Mouse (Mus musculus) layer of hippocampus, postnatal 25 days (tissue): ENCODE measurements around the gene Hfe. TPM values are rescaled to one million over a fixed set of nuclear protein-coding genes. Genes with fewer than 3 reads are reported as not detected.
"Not testable (repeated sequence)": the region's sequence is repeated elsewhere in the genome, so short reads cannot be mapped to it uniquely, and the experiment has no call there.

ENCODE experiments used
- DNase-seq, 2 experiments: peaks; one replicate each; pipeline ENCODE4 v3.0.0; 2022; ENCODE audit warnings: mixed read lengths in 2 of 2, low spot score in 1 of 2; ENCODE audit errors: extremely low spot score in 1 of 2
- total RNA-seq, 2 experiments: library from RNA; stranded (reverse); gene quantifications; 2 replicates each; pipeline ENCODE4 v1.2.3; 2021

The Hfe gene
- total RNA-seq, 2 experiments from 2014 or later = 3.5 to 3.6 TPM

- no peak for DNase-seq
Measured at GRCm38 (mm10) chr13:23716261-23717042, 5.8 kb upstream of the Hfe start.

GRCm38 (mm10) chr13:23709714-23710373, 810 bp downstream of the Hfe start:
- no peak for DNase-seq

DNA sequence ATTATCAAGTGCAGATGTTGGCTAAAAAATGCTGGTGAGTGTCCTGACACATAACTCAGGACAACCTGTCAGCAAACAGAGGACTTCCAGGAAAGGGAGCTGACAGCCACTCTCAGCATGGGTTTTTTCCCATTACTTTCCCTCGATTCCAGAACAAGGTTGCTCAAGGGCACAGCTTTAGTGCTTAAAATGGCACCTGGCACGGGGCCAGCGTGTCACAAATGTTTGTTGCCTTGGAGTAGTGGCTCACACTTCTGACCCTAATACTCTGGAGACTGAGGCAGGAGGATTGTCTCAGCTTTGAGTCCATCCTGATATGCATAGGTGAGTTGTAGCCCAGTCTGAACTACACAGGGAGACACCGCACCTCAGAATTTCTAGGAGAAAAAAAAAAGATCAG, 2.0 kb downstream of the Hfe start:
- no peak for DNase-seq

- DNase-seq = no peak
Measured at GRCm38 (mm10) chr13:23708041-23708440, 2.6 kb downstream of the Hfe start.

GRCm38 (mm10) chr13:23706771-23707170, 3.9 kb downstream of the Hfe start:
- DNase-seq = no peak

DNA sequence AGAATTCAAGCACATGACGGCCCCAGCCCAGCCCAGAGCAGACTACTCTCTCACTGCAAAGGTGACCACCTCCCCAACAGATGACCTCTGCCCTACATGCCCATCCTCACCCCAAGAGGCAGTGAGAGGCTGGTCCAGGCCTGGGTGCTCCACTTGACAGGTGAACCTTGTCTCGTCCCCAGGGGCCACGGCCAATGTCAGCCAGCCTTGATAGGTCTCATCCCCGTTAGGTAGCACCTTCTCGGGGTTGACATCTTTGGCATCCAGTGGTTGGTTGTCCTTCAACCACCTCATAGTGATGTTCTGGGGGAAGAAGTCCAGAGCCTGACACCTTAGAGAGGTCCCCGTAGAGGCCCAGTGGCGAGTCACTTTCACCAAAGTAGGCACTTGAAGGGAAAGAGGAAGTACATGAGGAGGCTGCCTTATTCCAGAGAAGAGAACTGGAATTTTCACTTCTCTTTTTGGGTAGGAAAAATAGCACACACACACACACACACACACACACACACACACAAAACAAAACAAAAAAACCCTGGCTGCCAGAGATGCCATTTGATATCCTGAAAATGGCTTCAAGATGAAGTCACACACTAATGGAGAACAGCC, 4.8 kb downstream of the Hfe start:
- DNase-seq = no peak

DNA sequence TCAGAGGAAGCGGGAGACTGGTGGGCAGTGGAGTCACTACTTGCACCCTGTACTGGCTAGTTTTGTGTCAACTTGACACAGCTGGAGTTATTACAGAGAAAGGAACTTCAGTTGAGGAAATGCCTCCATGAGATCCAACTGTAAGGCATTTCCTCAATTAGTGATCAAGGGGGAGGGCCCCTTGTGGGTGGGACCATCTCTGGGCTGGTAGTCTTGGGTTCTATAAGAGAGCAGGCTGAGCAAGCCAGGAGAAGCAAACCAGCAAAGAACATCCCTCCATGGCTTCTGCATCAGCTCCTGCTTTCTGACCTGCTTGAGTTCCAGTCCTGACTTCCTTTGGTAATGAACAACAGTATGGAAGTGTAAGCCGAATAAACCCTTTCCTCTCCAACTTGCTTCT, 7.9 kb downstream of the Hfe start:
- not testable (repeated sequence) for DNase-seq

DNA sequence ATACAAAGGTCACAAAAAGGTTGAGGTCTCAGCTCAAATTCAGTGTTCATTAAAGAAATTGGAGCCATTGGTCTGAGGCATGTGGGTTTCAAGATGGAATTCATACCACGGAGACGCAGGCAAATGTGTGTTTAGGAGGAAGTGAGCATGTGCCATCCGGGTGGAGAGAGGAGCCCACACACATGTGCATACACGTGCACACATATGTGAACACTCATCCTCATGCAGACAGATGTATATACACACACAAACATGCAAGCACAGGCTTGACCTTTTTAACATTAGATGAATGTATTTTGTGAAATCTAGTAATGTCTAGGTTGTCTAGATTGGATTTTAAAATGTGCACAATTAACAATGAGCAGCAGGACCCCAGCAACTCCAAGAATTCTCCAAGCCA, 8.4 kb downstream of the Hfe start:
- no peak for DNase-seq

GRCm38 (mm10) chr13:23700786-23701520, 9.7 kb downstream of the Hfe start:
- DNase-seq = peak; percentile 44 to 56

DNA sequence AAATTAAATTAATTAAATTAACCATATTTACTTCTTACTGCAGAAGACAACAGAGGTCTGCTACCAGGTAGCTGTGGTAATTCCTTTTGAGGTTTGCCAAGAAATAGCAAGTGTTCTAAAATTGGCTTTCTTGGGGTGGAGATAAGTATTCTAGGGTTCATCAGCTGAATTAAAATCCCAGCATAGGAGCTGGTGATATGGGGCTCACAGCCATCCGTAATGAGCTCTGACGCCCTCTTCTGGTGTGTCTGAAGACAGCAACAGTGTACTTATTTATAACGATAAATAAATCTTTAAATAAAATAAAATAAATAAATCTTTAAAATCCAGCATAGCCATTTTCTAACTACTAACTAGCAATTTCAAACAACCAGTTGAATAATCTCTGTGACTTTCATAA, 10.9 kb downstream of the Hfe start:
- DNase-seq = no peak

GRCm38 (mm10) chr13:23698996-23699395, 11.7 kb downstream of the Hfe start:
- no peak for DNase-seq

- DNase-seq = peak; percentile 98 to 99
Measured at GRCm38 (mm10) chr13:23698300-23698693, 12.4 kb downstream of the Hfe start, which contains the start of gene Hist1h4c. TSS of gene Hist1h4c (minus strand) at chr13:23698454.

GRCm38 (mm10) chr13:23697491-23698299, 13.0 kb downstream of the Hfe start:
- peak in 1 of 2 experiments; percentile 52 for DNase-seq

DNA sequence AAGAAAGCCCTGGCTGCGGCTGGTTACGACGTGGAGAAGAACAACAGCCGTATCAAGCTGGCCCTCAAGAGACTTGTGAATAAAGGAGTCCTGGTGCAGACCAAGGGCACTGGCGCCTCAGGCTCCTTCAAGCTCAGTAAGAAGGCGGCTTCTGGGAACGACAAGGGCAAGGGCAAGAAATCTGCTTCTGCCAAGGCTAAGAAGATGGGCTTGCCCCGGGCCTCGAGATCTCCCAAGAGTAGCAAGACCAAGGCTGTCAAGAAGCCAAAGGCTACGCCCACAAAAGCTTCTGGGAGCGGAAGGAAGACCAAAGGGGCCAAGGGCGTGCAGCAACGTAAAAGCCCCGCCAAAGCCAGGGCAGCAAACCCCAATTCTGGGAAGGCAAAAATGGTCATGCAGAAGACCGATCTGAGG, 14.6 kb downstream of the Hfe start:
- DNase-seq = no peak

DNA sequence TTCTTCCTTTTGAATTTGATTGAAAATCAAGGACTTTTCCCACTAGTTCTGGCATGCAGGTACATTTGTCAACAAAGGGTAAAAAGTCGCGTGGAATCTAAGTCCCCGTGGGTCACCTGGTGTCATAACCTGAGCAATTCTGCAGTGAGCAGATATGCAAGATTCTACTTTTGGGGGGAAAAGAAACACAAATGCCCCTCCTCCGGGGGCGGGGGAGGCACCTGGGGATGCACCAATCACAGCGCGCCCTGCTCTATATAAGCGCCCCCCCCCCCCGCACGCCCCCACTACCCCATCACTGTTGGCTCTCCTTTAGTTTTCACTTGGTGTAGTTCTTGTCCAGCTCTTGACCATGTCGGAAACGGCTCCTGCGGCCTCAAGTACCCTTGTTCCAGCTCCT, 15.1 kb downstream of the Hfe start, which contains the start of gene Hist1h1t:
Gene Hist1h1t, plus strand, starts transcription at position 301 of the 400 bp plus-strand sequence.
- no peak for DNase-seq

- DNase-seq = no peak
Measured at GRCm38 (mm10) chr13:23694956-23695355, 15.7 kb downstream of the Hfe start.

DNA sequence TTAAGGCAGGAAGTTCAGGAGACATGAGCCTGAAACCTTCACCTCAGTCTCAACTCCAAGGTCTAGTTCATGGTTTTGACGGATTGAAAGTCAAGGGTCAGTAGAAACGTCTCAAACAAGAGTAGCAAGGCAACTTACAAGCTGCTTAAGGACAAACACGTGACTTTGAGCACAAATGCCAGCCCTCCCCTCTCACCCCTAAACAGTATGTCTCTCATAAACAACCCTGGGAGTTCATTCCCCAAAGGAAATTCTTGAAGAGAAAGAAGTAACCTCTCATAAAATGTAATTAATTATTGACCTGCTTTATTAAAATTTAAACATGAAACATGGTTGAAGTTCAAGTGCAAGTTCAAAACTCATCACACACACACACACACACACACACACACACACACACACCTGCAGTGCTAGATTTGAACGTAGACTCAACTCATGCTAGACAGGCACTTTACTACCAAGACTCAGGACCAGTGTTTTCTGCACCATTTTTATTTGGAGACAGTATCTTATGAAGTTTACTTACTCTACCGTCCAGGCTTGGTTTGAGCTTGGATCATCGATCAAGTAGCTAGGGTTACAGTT, 16.7 kb downstream of the Hfe start:
- no peak for DNase-seq

DNA sequence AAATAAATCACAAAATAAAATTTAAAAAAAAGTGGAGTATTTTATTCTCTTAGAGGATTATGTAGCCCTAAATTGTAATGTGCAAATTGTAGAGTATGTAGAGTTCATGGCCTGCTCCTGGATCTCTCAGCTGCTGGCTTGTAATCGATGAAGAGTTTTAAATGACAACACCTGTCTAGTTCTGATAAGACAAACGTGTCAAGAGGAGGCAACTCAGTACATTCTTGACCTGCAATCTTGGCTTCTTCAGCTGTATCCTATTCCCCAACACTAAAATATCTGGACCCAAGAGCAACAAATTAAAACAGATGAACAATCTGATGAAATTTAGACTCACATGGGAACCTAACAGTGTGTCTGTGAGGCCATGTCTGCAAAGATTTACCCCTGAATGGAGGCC, 21.2 kb downstream of the Hfe start:
- no peak for DNase-seq

GRCm38 (mm10) chr13:23688956-23689355, 21.7 kb downstream of the Hfe start:
- no peak for DNase-seq

GRCm38 (mm10) chr13:23687907-23688306, 22.7 kb downstream of the Hfe start:
- no peak for DNase-seq
